Mouse (Mus musculus) forebrain, embryonic 14.5 days (tissue): ENCODE results near the gene Aldh8a1. TPM values are rescaled to one million over a fixed set of nuclear protein-coding genes. Genes with fewer than 3 reads are reported as not detected.

ENCODE experiments used
- ATAC-seq: fragments of 200-750 bp; cut with Nextera tagmentation; 2 replicates; pipeline ENCODE4 v1.8.0; 2017; ENCODE audit warnings: mild to moderate bottlenecking, moderate library complexity
- DNase-seq: peaks from one replicate; pipeline ENCODE4 v3.0.0-alpha.2; 2015; ENCODE audit warnings: low spot score
- H3K27ac ChIP-seq: fragments of 300-500 bp; sonication (generic); 2 replicates; pipeline ENCODE4 v1.5.1; 2014; ENCODE audit warnings: low read depth, mild to moderate bottlenecking, control low read depth, low read length, moderate library complexity
- H3K27me3 ChIP-seq: fragments of 300-500 bp; sonication (generic); replicated peaks from 2 replicates; pipeline ENCODE4 v1.6.1; 2014; ENCODE audit warnings: low read length, control low read depth, mixed read lengths; ENCODE audit not compliant: control insufficient read depth, insufficient read depth
- H3K36me3 ChIP-seq: fragments of 300-500 bp; sonication (generic); 2 replicates; pipeline ENCODE4 v1.6.1; 2014; ENCODE audit warnings: low read length, control low read depth; ENCODE audit not compliant: control insufficient read depth, insufficient read depth
- H3K4me1 ChIP-seq: fragments of 300-500 bp; sonication (generic); 2 replicates; pipeline ENCODE4 v1.6.1; 2014; ENCODE audit warnings: antibody characterized with exemption, low read length, control low read depth; ENCODE audit not compliant: control insufficient read depth, insufficient read depth
- H3K4me2 ChIP-seq: fragments of 300-500 bp; sonication (generic); 2 replicates; pipeline ENCODE4 v1.6.1; 2014; ENCODE audit warnings: mild to moderate bottlenecking, control low read depth, low read length
- H3K4me3 ChIP-seq: fragments of 300-500 bp; sonication (generic); 2 replicates; pipeline ENCODE4 v1.5.1; 2014; ENCODE audit warnings: low read depth, low read length, control low read depth
- H3K9ac ChIP-seq: fragments of 300-500 bp; sonication (generic); 2 replicates; pipeline ENCODE4 v1.6.1; 2014; ENCODE audit warnings: mild to moderate bottlenecking, low read length, control low read depth, moderate library complexity
- H3K9me3 ChIP-seq: fragments of 300-500 bp; sonication (generic); replicated peaks from 2 replicates; pipeline ENCODE4 v1.6.1; 2016; ENCODE audit warnings: low read length, control low read depth, mixed read lengths; ENCODE audit not compliant: control insufficient read depth
- WGBS: fragments of 180-500 bp; shearing (Covaris S2); extraction: QIAGEN DNeasy Blood & Tissue Kit; methylation state at CpG from one replicate; pipeline ENCODE4 v1.1.7; 2014; 5-methylcytosine and 5-hydroxymethylcytosine counted together
- polyA plus RNA-seq: library from polyadenylated mRNA; unstranded; fragments of >200 nt; fragmentation: Nextera tagmentation; extraction: Ambion mirVana; gene quantifications from 2 replicates; pipeline ENCODE4 v1.2.1, GENCODE M21; 2014

The Aldh8a1 gene
- polyA plus RNA-seq, 1 experiment from 2014 or later = not detected

GRCm38 (mm10) chr10:21363297-21363696, 13.8 kb upstream of the Aldh8a1 start:
- Histone ChIP-seq H3K9me3 (no peaks in the 10 kb centered on the region), H3K27ac (no peak overlapping the region), H3K9ac (no peak overlapping the region), H3K4me1 (no peaks in the 10 kb centered on the region), H3K36me3 (peaks cover 68% of the 10 kb centered on the region), H3K27me3 (no peaks in the 10 kb centered on the region), H3K4me2 (no peak overlapping the region), H3K4me3 (no peak overlapping the region)
- DNase-seq = no peak
- WGBS = 95% methylated on average over 4 of the region's 4 CpGs
- ATAC-seq = no peak

- Histone ChIP-seq H3K4me1 (no peaks in the 10 kb centered on the region), H3K9me3 (no peaks in the 10 kb centered on the region), H3K27ac (no peak overlapping the region), H3K4me3 (no peak overlapping the region), H3K9ac (no peak overlapping the region), H3K4me2 (no peak overlapping the region), H3K27me3 (no peaks in the 10 kb centered on the region), H3K36me3 (peaks cover 75% of the 10 kb centered on the region)
- no peak for DNase-seq
- 93% methylated on average over 7 of the region's 7 CpGs for WGBS
- ATAC-seq = no peak
Measured at GRCm38 (mm10) chr10:21364946-21365345, 12.1 kb upstream of the Aldh8a1 start.

DNA sequence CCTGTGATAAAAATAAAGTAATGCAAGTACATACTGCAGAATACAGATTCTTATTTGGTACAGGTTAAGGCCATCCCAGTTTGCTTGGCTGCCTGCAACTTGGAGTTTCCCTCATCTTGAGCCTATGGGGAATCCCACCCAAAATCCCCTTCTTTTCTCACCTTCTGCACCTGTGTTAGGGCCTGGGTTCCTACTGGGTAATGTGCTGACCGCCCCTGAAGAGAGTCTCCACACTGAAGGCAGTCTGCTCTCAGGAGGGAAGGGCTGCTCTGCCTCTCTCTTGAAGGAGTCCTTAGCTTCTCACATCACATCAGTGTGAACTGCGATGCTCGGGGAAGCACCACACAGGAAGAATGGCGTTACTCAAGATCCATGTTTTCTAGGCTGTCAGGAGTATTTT, 11.2 kb upstream of the Aldh8a1 start:
- no peaks in the 10 kb centered on the region for H3K27me3 ChIP-seq
- H3K4me2 ChIP-seq = no peak overlapping the region
- ATAC-seq (no peak), DNase-seq (no peak)
- H3K9ac ChIP-seq = no peak overlapping the region
- H3K36me3 ChIP-seq = peaks cover 69% of the 10 kb centered on the region
- no peak overlapping the region for H3K4me3 ChIP-seq
- no peaks in the 10 kb centered on the region for H3K9me3 ChIP-seq
- no peaks in the 10 kb centered on the region for H3K4me1 ChIP-seq
- 81% methylated on average over 4 of the region's 4 CpGs for WGBS
- no peak overlapping the region for H3K27ac ChIP-seq

DNA sequence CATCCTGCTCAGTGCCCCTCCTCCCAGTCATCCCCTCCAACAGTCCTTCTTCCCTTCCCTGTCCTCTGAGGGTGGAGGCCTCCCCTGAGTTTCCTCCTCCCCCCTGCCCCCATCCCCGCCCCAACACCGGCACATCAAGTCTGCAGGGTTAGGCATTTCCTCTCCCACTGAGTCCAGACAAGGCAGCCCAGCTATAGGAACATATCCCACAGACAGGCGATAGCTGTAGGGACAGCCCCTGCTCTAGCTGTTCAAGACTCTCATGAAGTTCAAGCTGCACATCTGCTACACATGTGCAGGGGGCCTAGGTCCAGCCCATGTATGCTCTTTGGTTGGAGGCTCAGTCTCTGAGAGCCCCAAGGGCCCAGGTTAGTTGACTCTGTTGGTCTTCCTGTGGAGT, 10.6 kb upstream of the Aldh8a1 start:
- 84% methylated on average over 3 of the region's 3 CpGs for WGBS
- no peak overlapping the region for H3K9ac ChIP-seq
- no peaks in the 10 kb centered on the region for H3K4me1 ChIP-seq
- H3K27ac ChIP-seq = no peak overlapping the region
- no peak for DNase-seq
- peaks cover 65% of the 10 kb centered on the region for H3K36me3 ChIP-seq
- no peak for ATAC-seq
- H3K4me3 ChIP-seq = no peak overlapping the region
- no peak overlapping the region for H3K4me2 ChIP-seq
- H3K9me3 ChIP-seq = no peaks in the 10 kb centered on the region
- no peaks in the 10 kb centered on the region for H3K27me3 ChIP-seq

GRCm38 (mm10) chr10:21367481-21367880, 9.6 kb upstream of the Aldh8a1 start:
- no peak overlapping the region for H3K9ac ChIP-seq
- H3K4me1 ChIP-seq = no peaks in the 10 kb centered on the region
- ATAC-seq (no peak), DNase-seq (no peak)
- 96% methylated on average over 9 of the region's 9 CpGs for WGBS
- H3K4me3 ChIP-seq = no peak overlapping the region
- H3K27me3 ChIP-seq = no peaks in the 10 kb centered on the region
- H3K9me3 ChIP-seq = no peaks in the 10 kb centered on the region
- H3K27ac ChIP-seq = no peak overlapping the region
- H3K4me2 ChIP-seq = no peak overlapping the region
- H3K36me3 ChIP-seq = peaks cover 57% of the 10 kb centered on the region

DNA sequence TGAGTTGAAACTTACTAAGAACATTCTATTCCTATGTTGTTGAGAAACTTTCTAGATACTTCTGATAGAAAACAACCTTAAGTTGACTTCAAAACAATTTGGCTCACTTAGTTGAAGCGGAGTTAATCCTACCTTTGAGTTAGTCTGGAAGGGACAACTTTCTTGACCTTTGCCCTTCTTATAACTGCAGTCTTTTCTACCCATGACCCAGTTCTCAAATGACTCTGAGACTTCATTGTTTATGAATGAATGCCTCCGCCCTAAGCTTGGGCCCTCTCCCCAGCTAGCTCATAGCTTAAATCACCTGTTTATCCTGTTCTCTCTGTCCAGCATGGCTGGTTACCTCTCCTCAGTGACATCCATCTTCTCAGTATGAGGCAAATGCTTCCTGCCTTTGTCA, 7.5 kb upstream of the Aldh8a1 start:
- no peak for ATAC-seq
- 54% methylated on average over 2 of the region's 2 CpGs for WGBS
- H3K9me3 ChIP-seq = no peaks in the 10 kb centered on the region
- H3K4me2 ChIP-seq = no peak overlapping the region
- H3K4me1 ChIP-seq = no peaks in the 10 kb centered on the region
- H3K27me3 ChIP-seq = no peaks in the 10 kb centered on the region
- no peak overlapping the region for H3K4me3 ChIP-seq
- peaks cover 43% of the 10 kb centered on the region for H3K36me3 ChIP-seq
- no peak overlapping the region for H3K27ac ChIP-seq
- no peak overlapping the region for H3K9ac ChIP-seq
- DNase-seq = no peak

DNA sequence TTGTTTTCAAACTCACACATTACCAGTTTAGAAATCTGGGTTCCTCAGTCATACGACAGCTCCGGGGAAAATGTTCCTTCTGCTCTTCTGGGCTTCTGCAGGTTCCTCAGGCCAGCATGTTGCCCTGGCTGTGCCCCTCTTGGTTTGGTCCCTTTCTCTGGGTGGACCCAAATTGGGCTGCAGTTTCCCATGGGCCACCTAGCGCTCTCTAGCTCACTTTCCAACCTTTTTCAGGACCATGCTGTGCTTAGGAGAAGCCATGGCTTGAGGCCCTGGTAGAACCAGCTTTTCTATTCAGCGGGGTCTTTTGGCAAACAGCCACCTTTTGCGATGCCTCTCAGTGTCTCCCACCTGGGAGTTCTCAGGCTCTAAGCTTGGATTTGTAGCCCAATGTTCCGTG, 4.8 kb upstream of the Aldh8a1 start:
- DNase-seq (no peak), ATAC-seq (no peak)
- 90% methylated on average over 6 of the region's 6 CpGs for WGBS
- no peaks in the 10 kb centered on the region for H3K27me3 ChIP-seq
- no peak overlapping the region for H3K27ac ChIP-seq
- no peaks in the 10 kb centered on the region for H3K9me3 ChIP-seq
- no peak overlapping the region for H3K4me3 ChIP-seq
- H3K9ac ChIP-seq = no peak overlapping the region
- H3K36me3 ChIP-seq = peaks cover 24% of the 10 kb centered on the region
- no peak overlapping the region for H3K4me2 ChIP-seq
- H3K4me1 ChIP-seq = no peaks in the 10 kb centered on the region

DNA sequence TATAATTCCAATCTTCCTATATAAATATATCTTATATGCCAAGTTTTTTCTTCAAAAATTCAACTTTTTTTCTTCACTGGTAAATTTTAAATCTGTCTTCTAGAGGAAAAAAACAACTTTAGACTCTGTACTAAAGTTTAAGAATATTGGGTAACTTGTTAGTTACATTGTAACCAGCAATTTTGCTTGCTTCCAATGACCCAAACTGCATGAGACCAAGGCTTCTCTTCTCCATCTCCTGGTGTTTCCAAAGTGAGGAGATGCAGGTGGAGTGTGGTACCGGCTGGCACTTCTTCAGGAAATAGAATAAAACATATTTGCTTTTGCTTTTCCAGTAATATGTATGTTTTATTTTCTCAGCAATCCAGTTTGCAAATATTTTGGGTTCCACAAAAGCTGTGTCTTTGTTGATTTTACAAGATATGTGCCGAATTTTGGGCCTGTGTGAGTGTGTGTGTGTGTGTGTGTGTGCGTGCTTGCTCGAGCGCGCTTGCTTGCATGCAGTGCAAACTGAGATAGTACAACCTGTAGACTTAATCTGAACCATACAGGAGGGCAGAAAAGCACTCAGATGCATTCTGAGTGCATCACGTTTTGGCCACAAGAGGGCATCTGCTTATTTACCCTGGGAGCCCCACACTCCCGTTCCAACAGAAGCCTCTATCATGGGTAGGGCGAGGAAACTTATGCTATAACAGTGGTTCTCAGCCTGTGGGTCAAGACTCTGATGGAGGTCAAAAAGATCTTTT, 1.3 kb downstream of the Aldh8a1 start:
- 72% methylated on average over 9 of the region's 9 CpGs for WGBS
- H3K36me3 ChIP-seq = no peaks in the 10 kb centered on the region
- no peak overlapping the region for H3K9ac ChIP-seq
- H3K4me3 ChIP-seq = no peak overlapping the region
- ATAC-seq = no peak
- no peaks in the 10 kb centered on the region for H3K4me1 ChIP-seq
- no peak overlapping the region for H3K27ac ChIP-seq
- no peak overlapping the region for H3K4me2 ChIP-seq
- no peak for DNase-seq
- H3K9me3 ChIP-seq = no peaks in the 10 kb centered on the region
- no peaks in the 10 kb centered on the region for H3K27me3 ChIP-seq

- peak; percentile 94 for DNase-seq
- WGBS = 20% methylated on average over 6 of the region's 6 CpGs
Measured at GRCm38 (mm10) chr10:21382914-21383313, 5.8 kb downstream of the Aldh8a1 start.

More at GRCm38 (mm10) chr10:21382914-21383313, 5.8 kb downstream of the Aldh8a1 start:
- H3K4me3 ChIP-seq = no peak overlapping the region
- H3K36me3 ChIP-seq = no peaks in the 10 kb centered on the region
- H3K27ac ChIP-seq = no peak overlapping the region
- no peak overlapping the region for H3K9ac ChIP-seq
- ATAC-seq = peak; percentile 69
- H3K27me3 ChIP-seq = no peaks in the 10 kb centered on the region
- no peaks in the 10 kb centered on the region for H3K4me1 ChIP-seq
- no peak overlapping the region for H3K4me2 ChIP-seq
- no peaks in the 10 kb centered on the region for H3K9me3 ChIP-seq
